Mouse (Mus musculus) c-Kit-positive CD71-positive TER-119-positive erythroid progenitor cells, embryonic 14.5 days (primary cell): Measurements from ENCODE around the gene Gzmd.
"Not testable (repeated sequence)": the region's sequence is repeated elsewhere in the genome, so short reads cannot be mapped to it uniquely, and the experiment has no call there.

Experiments
- DNase-seq: peaks from one replicate; pipeline ENCODE4 v3.0.0-alpha.2; 2013; ENCODE audit warnings: low spot score

The Gzmd gene

DNA sequence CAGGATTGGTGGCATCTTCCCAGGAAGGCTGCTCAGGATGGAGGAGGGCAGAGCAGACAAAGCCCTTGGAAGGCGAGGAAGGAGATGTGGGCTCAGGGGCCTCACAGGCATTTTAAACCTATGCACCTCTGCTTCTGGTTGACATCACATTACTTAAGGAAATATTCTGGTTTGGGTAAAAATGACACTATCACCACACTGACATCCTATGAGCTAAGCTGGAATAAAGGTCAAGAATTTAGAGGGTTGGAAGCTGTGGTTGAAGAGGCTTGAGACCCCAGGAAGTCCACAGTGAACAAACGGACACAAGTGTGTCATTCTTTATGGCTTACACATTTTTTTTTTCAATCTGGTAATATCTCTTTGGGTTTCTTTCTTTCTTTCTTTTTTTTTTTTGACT is at the start of gene Gzmd:
Gene Gzmd, minus strand, starts transcription at position 101 of the 400 bp plus-strand sequence.
- DNase-seq = not testable (repeated sequence)

- DNase-seq = peak; percentile 9
These were observed 45.2 kb upstream of the Gzmd start for GRCm38 (mm10) chr14:56177651-56178050.

- no peak for DNase-seq
These were observed 42.1 kb upstream of the Gzmd start, which contains the start of gene Gzmn for GRCm38 (mm10) chr14:56174499-56174898. TSS of gene Gzmn (minus strand) at chr14:56174599.

- no peak for DNase-seq
These were observed 41.0 kb upstream of the Gzmd start for GRCm38 (mm10) chr14:56173396-56173795.

DNA sequence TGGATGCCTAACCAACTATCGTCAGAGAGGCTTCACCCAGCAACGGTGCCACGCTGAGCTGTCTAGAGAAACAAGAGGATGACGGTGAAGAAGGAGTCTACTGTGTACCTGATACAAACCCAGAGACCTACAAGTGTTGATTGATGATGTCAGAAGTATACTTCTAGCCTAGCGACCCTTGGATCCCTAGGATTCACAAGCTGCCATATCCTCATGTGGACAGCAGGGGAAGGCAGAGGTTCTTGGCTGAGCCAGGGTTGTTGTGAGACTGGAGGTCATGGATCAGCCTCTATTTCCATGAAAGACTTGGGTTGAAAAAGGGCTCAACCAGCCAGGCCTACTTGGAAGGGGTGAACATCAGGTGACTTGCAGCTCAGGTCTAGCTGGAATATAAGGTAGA is 40.3 kb upstream of the Gzmd start:
- no peak for DNase-seq

DNA sequence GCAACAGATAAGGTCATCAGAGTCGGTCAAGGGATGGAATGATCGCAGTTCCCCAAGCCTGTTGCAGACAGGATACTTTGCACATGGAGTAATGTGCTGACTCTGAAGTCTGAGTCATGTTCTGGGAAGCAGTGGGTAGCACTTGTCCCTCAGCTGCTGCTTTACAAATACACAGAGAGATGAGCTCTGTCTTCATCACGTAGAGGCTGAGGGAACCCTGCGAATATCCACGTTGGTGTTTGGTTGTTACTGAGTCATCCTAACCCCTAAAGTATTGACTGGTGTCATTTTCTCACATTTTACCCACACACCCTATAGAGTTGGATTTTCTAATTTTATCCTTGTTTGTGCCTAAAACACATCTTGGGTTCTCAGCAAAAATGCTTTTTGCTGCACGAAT is 35.6 kb upstream of the Gzmd start:
- DNase-seq = no peak

DNA sequence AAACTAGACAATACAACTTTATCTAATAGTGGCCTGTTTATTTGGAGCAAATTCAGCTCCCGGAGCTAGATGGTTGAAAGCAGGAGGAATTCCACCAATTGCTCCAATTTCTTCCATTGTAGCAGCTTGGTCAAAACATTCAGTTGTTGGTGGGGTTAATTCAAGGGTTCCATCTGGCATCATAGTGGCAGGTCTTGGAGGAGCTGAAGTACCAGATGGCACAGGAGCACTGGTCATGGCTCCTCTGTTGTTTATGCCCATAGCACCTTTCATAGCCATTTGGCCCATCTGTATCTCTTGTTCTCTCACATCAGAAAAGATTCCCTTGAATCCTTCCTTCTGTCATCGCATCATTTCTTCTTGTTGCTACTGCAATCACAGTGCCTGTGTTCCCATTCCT is 29.7 kb upstream of the Gzmd start:
- no peak for DNase-seq

DNA sequence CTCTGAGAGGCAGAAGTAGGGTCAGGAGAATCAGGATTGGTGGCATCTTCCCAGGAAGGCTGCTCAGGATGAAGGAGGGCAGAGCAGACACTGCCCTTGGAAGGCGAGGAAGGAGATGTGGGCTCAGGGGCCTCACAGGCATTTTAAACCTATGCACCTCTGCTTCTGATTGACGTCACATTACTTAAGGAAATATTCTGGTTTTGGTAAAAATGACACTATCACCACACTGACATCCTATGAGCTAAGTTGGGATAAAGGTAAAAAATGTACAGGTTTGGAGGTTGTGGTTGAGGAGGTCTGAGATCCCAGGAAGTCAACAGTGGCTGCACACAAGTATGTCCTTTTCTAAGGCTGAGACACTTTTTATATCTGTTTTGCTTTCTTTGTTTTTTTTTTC is 27.1 kb upstream of the Gzmd start, which contains the start of gene Gzmg:
Gene Gzmg, minus strand, starts transcription at position 101 of the 400 bp plus-strand sequence.
- not testable (repeated sequence) for DNase-seq

DNA sequence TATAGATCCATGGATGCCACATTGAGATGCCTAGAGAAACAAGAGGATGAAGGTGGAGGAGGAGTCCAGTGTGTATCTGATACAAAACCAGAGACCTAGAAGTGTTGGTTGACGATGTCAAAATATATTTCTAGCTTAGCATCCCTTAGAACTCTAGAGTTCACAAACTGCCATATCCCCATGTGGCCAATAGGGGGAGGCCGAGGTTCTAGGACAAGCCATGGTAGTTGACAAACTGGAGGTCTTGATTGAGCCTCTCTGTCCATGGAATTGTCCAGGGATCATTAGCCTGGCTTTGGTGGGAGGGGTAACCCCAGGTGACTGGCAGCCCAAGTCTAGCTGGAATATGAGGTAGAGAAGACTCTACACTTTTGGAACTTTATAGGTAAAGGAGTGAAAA is 22.9 kb upstream of the Gzmd start:
- DNase-seq = no peak

DNA sequence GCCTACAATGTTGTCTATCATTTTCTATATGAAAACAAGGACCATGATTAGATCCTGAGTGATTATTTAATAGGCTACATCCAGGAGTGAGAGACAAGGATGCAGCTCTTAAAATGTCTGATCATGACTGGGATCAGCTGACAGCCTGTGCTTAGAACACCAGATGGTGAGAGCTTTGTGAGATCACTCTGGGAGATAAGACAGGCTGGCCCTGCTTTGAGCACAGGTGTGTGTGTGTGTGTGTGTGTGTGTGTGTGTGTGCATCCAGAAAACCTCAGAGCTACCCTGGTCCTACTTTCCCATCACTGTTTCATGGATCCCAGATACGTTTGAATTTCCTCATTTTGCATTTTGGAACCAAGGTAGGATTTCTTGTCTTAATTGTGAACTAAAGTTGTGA is 1.3 kb upstream of the Gzmd start:
- not testable (repeated sequence) for DNase-seq

DNA sequence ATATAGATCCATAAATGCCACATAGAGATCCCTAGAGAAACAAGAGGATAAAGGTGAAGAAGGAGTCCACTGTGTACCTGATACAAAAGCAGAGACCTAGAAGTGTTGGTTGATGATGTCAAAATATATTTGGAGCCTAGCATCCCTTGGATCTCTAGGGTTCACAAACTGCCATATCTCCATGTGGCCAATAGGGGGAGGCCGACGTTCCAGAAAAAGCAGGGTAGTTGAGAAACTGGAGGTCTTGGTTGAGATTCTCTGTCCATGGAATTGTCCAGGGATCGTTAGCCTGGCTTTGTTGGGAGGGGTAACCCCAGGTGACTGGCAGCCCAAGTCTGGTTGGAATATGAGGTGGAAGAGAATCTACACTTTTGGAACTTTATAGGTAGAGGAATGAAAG is 4.1 kb downstream of the Gzmd start:
- DNase-seq = peak; percentile 2

- DNase-seq = no peak
These were observed 8.9 kb downstream of the Gzmd start for GRCm38 (mm10) chr14:56123516-56123915.

- DNase-seq = no peak
These were observed 11.9 kb downstream of the Gzmd start, which contains the start of gene Gzme for GRCm38 (mm10) chr14:56120525-56120924. TSS of gene Gzme (minus strand) at chr14:56120625.

DNA sequence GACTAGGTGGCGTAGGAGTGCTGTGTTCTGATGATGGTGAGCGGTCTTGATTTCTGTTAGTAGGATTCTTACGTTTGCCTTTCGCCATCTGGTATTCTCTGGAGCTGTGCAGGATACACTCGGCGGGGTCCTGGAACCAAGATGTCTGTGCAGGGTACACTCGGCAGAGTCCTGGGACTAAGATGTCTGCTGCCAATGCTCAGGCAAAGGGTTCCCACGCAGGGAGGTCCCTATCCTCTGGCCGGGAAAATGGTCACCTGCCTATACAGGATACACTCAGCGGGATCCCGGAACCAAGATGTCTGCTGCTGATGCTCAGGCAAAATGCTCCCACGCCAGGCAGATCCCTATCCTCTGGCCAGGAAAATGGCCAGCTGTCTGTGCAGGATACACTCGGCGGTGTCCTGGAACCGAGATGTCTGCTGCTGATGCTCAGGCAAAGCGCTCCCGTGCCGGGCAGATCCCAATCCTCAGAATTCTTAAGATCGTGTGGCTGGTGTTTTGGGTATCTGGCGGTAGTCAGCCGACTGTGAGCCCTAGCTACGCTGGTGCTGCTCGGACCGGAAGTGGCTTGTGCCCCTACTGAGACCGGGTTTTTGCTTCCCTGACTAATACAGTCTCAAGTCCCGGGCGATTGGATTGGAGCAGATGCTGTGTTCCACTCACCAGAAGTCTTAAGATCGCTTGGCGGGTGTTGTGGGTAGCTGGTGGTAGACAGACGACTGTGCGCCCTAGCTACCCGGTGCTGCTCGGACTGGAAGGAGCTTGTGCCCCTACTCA is 16.7 kb downstream of the Gzmd start:
- not testable (repeated sequence) for DNase-seq

GRCm38 (mm10) chr14:56105447-56106180 is 26.8 kb downstream of the Gzmd start:
- no peak for DNase-seq

- no peak for DNase-seq
These were observed 27.4 kb downstream of the Gzmd start for GRCm38 (mm10) chr14:56105016-56105415.

DNA sequence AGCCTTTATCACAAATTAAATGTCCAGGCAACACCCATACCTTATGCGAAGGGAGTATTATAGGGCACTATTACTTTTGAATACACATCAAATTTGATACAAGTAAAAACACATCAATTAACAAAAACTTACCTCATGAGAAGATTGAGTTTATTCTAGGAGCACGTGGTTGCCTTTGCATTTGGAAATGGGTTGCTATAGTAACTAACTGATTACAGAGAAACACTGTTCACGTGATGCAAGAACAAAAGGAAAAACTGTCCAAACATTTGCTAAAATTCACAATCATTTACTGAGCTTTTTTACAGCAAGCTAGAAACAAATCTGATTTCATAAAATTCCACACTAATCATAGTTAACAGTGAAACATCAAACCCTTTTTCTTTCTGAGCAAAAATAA is 29.0 kb downstream of the Gzmd start:
- DNase-seq = no peak

GRCm38 (mm10) chr14:56102386-56102785 is 30.0 kb downstream of the Gzmd start, which contains the start of gene Ctsg:
TSS of gene Ctsg (minus strand) at chr14:56102574.
- no peak for DNase-seq

GRCm38 (mm10) chr14:56098940-56099339 is 33.5 kb downstream of the Gzmd start:
- DNase-seq = peak; percentile 24

GRCm38 (mm10) chr14:56097597-56097996 is 34.8 kb downstream of the Gzmd start:
- DNase-seq = no peak

DNA sequence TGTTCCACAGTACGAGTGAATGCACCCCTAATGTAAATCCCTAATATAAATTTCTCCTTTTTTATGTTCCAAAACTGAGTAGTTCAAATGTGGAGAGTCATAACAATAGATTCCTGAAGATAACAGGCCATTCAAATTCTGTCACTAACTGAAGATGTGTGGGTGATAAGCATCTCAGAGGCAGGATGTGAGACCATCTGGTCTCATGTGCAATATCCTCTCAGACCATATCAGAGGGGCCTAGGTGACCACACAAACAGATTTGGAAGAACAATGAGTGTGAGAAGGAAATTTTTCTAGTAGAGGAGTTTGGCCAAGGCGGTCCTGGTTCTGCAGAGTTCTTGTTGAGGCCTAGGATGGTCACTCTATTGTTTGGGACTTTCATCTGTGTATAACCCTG is 39.1 kb downstream of the Gzmd start:
- DNase-seq = no peak

GRCm38 (mm10) chr14:56086711-56087110 is 45.7 kb downstream of the Gzmd start:
- no peak for DNase-seq

DNA sequence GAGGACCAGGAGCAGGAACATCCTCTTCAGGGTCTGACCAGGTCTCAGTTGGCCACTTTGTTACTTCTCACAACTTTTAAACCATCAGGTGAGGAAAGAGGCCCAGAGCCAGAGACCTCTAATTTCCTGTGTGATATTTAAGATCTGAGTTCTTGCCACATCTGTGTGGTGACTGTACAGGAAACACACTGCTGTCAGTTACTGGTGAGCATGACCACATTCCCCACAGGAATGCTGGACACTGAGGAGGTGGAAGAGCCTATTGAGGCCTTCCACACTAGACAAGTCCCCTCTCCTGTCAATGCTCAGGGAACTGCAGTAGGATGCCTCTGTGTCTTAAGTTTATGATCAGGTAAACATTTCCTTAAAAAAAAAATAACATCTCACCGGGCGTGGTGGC is 47.2 kb downstream of the Gzmd start, which contains the start of gene Mcpt8:
Gene Mcpt8, minus strand, starts transcription at position 107 of the 400 bp plus-strand sequence.
- DNase-seq = no peak
